Mouse (Mus musculus) 416B (cell line): ENCODE measurements at regions not wholly inside any gene's neighbourhood (a gene's known extent, or its start where the extent isn't known, plus 50 kb on each side); places are given as distances from the start of the nearest gene placed in this dataset.

Experiments
- DNase-seq: peaks from one replicate; pipeline ENCODE4 v3.0.0; 2011; ENCODE audit warnings: low read depth

DNA sequence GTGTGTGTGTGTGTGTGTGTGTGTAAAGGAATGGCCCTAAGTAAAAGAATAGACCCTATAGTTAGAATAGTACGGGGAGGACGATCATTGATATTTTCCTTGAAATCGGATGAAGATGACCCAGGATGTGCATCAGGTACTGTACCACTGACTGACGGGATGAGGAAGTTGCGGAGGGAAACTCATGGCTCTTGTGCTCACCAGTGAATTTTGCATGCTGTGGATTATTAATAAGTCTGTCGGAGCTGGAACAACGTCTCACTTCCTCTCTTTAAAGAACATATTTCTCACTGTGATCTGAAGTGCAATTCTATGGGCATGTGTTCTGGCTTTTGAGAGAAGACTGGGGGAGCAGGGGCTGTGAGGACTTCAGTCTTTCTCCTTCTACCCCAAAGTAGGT is 218.8 kb upstream of the Tbc1d5 start:
- DNase-seq: no peak

DNA sequence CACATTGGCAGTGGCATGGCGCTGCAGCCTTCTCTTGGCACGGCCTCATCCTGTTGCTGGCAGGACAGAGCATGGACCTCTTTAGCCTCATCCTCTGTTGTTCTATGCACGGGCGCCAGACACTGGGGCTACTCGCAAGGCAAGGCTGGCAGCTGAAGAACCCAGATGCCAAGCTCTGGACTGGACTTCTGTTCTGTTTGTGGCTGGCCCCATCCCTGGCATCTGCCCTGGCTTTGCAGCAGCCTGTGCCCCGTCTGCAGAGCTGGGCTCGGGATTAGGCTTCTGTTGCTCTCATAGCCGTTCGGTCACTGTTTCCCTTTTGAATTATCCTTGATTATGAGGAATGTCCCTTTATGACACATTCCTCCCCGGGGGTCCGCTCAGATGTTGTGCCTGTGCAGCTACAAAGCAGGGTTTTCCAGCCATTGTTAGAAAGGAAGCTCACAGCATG is 214.6 kb upstream of the Tbc1d5 start:
- DNase-seq: no peak

DNA sequence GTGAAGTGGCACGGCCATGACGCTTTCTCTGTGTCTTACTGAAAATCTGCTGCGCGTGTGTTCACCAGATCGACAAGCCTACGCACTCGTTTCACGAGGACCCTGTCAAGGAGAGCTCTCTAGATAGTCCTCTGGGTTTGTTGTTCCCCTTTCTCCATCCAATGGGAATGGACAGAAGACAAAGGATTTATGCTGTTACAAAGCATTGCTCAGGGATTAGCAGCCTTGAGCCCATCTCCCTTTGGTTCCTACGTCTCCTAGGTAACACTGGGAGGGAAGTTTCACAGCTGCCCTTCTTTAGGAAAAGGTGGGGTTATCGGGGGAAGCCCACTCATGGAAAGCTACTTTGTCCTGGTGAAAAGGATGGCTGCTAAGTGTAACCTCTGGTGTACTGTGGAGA is 212.7 kb upstream of the Tbc1d5 start:
- DNase-seq: no peak

DNA sequence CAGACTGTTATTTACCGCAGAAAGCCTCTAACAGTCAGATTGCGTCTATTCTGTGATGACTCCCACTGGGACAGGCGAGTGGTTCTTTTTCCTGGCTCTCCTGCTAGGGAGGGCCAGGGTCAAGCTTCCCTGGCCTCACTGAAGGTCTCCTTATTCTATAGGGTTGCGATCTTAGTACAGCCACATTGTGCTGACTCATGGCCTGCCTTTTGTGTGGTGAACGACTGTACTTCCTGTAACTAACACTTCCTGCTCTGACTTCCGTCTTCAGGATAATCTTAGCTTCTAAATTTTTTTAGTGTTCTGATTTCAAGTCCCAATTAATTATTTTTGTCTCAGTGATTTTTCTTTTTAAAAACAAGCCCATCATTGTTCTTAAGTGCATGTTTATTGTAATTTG is 203.4 kb upstream of the Tbc1d5 start:
- peak; percentile 86 for DNase-seq

DNA sequence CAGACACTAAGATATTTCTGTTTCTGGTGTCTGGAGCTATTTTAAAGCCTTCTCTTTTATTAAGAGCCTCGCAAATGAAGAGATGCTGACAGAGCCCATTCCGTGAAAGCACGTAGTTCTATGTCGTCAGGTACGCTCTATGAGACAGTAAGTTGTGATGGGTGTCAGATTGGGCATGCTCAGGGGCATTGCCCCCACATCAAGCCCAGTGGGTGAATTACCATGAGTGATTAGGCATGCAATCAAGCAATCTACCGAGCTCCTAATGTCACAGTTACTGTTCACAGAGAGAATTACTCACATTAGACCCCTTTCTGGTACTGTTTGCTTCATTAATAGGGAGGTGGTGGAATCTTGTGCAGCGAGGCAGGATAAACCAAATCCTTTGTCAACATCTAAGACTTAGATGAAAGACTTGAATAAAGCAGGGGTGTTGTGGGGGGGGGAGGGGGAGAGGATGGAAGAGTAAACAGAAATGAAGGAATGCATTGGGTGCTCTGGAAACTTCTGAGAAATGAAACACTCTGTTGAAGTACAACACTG is 192.9 kb upstream of the Tbc1d5 start:
- no peak for DNase-seq

DNA sequence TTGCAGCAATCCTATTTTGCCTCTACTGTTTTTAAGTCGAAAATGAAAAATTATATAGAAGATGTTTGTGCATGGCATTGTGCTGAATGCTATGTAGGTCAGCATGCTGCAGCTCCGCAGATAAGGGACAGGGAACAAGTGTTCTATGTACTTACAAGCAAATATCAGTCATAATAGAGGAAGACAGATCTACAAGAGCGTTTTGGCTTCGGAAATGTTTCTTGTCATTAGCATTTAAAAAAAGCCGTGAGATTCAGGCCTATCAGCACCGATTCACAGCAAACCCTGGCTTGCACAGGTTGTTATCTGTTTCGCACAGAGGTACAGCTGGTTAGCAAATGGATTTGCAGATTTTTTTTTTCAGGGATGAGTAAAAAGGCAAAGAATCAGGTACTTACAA is 191.8 kb upstream of the Tbc1d5 start:
- DNase-seq: no peak

DNA sequence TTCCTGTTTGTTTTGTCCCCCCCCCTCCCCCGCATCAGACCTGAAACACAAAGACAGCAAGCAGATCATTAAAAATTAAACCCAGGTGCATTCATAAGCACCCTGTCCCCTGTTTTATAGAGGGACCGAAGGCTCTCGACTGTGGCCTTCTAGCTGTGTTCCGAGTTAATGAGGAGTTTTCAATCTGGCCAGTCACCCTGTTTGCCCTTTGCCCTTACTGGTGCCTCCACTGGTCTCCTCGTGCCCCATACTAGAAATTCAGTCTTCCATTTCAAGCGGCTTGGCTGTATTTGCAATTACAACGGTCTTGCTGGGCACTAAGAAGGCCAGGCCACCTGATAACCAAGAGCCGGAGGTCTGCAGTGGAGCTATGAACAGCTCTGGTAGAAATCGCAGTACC is 190.9 kb upstream of the Tbc1d5 start:
- no peak for DNase-seq

DNA sequence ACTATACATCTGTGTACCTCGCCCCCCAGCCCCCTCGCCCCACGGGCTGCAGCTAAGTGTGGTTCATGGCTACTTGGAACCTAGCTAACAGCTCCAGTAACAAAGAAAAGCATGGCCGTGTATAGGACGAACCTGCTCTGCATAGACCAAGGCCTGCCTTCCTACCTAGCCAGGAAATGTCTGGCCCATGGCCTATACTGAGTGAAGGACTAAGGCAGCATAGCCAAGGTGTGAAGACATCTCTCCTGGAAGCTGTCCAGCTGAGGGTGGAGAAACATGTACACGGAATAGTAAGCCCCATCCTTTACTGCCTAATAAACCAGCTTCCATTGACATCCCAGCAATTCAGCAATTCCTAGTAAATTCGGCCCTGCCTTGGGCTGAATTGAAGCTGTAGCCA is 183.6 kb upstream of the Tbc1d5 start:
- DNase-seq: no peak

DNA sequence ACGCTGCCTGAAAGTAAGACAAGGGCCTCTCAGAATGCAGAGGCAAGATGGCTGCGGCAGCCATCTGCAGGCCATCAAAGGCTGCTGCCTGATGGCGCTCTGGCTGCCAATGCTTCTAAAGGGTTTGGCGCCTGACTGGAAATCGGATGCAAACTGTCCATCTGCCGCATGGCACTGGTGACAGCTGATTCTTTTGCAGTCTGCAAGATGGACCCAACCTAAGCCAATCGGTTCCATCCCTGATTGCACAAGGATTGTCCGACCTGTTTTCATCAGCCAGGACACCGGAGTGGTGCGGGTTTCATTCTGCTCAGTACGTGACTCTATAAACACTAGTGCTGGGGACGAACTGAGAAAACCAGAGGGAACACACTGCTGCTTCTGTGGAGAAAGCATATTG is 183.1 kb upstream of the Tbc1d5 start:
- no peak for DNase-seq

DNA sequence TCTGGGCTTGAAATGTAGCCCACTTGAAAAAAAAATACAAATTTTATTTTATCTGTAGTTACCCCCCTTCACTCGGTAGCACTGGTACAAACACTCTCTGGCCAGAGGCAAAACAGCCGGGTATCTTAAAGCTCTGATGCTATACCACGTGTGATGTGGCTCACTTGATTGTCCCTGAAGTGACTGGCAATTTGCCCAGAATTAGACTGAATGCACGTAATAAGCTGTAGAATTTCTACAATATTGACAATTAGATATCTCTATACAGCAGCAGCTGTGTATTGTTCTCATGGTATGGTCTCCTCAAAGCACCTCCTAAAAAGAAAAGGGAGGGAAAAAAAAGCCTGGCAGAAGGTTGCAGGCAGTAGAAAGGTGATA is 179.2 kb upstream of the Tbc1d5 start:
- peak; percentile 9 for DNase-seq

DNA sequence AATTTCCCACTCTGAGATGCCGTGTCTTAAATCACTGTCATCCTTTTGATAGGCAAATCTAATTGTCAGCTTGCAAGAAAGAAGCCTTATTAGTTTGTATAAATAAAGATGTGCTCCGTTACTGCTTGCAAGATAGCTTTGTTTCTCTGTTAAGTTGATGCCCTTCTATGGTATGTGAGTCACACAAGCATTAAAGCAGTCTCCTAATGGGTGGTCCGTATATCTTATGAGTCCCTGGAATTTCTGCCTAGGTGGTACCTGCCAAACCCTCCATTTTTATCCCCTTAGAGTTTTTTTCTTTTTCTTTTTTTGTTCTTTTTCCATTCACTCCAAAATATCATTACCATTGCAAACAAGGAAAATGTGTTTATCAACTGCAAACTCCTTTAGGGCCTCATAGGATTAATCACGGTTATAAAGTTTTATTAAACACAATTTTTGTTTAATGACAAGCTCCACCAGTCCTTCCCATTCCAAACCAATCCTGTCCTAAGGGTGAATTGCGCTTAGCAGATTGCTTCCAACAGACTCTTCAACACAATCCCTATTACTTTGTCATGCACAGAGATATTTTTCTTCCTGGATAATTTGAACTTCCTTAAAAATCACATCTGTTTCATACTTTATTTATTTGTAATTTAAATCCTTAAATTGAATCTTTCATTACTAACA is 178.7 kb upstream of the Tbc1d5 start:
- DNase-seq: no peak

DNA sequence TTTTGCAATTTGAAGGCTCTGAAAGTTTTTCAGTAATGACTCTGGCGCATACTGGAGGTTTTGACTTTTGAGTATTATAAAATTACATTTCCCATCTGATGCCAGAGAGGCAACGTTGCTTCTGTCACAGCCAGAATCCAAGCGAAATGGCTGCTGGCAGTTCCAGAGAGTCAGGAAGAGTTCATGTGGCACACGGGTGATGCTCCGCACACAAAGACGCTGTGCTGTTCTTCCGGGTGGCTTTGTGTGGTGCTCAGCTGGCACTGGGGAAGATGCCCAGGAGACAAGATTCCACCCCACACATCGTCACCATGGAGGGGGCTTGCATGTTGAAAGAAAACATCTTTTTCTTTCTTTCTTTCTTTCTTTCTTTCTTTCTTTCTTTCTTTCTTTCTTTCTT is 177.3 kb upstream of the Tbc1d5 start:
- no peak for DNase-seq

DNA sequence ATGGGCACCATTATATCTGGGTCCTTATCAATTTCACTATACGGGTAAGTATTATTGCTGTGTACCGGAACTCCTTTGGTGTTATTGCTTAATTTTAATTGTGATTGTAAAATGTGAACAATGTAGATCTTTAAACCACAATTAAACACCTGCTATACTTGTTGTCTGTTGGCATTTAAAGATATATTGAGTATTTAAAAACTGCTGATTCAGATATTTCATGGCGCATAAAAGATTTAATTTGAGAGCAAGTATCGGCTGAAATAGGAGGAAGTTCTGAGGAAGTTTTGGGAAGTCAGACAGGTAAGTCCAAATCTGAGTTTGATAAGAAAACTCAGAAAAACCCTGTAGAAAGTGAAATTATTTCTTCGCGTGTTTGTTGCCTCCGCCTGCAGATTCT is 142.7 kb upstream of the Tbc1d5 start:
- no peak for DNase-seq

DNA sequence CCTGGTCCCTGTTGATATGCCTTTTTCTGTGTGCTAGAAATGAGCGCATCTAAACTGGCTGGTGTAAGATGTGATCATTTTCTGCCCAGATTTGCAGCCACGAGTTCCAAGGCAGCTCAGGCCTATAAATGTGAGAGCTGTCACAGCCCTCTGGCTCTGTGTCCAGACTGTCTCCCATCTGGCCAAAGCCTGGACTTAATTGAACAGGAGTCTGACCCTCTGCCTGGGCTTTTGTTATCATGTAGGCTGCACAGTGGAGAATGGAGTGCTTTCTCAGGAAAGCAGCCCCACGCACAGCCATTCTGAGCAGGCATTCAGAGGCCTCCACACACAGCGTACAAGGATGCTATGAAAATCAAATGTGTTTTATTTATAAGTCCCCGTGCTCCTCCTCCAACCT is 141.9 kb upstream of the Tbc1d5 start:
- DNase-seq: no peak

DNA sequence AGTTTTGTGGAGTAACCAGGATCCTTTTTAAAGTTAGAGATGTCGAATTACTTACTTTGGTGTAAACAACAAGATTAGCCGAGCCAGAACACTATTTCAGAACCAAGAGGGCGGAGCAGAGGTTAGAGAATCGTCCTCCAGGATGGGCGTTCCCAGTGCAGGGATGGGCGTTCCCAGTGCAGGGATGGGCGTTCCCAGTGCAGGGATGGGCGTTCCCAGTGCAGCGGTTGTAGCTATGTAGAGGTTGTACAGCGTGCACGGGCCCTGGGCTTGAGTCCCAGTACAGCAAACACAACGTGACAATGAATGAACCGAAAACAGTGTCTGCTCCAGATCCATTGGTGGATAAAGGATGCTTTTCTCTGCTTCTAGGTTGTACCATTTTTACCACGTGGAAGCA is 125.8 kb upstream of the Tbc1d5 start:
- DNase-seq: no peak

DNA sequence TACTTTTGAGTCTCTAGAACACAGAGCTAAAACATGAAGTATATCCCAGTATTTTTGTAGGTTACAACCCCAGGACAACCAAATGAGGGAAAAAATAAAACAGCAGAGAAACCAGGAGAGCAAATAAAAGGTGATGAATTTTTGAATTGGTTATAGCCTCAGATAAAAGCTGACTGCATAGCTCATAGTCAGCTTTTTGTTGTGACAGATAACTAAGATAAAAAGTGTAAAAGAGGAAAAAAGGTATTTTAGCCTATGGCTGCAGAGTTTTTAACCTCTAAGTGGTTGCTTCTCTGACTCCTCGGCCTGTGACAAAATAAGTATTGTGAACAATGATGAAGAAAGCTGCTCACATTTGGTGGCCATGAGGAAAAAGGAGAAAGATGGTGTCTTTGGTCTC is 111.6 kb upstream of the Tbc1d5 start:
- DNase-seq: no peak

DNA sequence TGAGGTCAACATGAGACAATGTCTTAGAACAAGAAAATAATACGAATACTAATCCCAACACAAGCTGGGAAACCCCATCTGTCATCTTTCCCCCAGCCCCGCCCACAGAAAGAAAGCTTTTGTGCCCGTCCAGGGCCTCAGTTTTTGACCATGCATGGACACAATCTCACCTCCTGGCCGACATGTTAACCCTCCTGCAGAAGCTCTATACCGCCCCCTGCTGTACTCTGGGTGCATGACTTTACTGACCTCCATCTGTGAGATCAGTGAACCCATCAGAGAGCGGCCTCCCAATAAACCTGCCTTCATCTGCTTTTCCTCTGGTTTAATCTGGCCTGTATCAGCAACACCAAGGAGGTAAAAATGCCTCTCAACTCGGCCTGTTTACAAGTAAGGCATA is 109.6 kb upstream of the Tbc1d5 start:
- peak; percentile 40 for DNase-seq

DNA sequence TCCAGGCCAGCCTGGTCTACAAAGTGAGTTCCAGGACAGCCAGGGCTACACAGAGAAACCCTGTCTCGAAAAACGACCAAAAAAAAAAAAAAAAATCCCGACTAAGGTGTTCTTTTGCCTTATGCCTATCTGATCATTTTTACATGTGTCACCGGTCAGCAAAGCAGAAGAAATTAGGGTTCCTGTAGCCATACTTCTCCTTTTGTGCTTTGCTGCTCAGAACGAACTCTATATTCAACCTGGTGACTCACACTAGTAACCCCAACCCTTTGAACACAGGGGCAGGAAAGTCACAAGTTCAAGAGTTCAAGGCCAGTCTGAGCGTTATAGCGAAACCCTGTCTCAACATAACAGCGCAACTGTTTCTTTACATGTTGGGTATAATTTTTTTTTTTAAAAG is 108.7 kb upstream of the Tbc1d5 start:
- peak; percentile 68 for DNase-seq

DNA sequence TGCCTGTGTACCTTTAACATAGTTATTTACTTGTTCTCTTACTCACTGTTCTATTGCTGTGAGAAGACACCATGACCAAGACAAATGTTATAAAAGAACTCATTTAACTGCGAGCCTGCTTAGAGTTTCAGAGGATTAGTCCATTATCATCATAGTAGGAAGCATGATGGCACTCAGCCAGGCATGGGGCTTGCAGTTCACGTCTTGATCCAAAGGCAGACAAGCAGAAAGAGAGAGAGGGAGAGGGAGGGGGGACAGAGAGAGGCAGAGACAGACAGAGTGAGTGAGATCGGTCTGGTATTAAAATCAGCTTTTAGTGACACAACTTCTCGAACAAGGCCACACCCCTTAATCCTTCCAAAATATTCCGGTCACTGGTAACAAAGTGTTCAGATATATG is 106.2 kb upstream of the Tbc1d5 start:
- DNase-seq: no peak

DNA sequence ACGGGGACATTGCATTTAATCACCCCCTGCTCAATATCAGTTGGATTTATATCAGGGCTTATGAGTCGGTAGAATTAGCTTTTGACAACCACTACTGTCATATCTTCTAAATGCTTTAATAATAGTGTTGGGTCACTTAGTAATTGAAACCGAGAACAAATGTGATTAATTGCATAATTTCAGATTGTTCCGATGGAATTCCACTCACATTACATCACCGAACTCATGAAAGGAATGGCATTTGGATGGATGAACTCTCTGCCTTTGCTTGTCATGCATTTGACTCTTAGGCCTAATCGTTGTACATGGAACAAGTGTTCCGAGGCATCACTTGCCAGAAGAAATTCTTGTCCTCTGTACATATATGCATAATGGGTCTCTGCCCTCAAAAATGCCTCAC is 99.6 kb upstream of the Tbc1d5 start:
- no peak for DNase-seq

DNA sequence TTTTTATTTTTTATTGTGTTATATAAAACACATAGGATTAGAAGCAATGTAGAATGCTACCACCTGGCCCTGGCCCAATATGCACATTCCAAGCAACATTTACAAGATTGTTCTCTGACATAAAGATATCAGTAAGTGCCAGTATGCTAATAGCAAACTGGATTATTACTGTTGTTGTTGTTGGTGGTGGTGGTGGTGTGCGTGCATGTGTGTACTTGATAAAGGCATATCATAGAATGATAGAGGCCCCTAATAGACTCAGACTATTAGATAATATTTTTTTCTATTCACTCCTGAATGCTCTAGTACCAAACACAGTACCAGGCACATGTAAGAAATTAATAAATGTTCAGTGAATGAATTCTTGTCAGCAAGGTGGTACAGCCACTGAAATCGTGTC is 98.9 kb upstream of the Tbc1d5 start:
- no peak for DNase-seq

DNA sequence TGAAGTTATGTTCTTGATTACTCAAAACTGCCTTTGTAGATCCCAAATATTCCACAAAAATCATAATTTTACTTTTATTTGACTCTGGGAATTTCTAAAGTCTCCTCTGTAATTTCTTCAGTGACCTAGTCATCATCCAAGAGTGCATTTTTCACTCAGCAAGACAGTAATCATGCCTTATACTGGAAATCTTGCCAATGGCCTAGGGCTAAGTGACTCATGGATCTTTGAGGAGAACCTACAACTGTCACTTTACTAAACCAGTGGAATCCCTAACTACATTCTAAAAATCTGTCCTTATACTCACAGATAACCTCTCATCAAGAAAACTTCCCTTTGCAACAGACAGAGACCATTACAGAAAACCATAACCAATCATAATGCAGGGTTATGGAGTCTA is 98.0 kb upstream of the Tbc1d5 start:
- DNase-seq: no peak

DNA sequence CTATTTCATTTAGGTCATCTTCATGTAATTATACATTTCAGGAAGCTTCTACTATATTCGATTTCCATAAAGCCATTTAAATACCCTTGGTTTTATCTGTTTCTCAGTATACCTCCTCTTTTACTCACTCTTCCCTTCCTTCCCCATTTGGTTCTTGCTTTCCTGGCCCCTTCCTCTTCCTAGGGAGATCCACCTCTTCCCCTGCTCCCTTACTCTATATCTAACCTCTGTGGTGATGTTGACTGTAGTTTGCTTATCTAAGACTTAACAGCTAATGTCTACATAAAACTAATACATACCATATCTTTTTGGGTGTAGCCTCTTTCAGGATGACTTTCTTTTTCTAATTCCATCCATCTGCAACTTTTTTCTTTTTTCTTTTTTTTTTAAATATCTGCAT is 92.9 kb upstream of the Tbc1d5 start:
- no peak for DNase-seq

DNA sequence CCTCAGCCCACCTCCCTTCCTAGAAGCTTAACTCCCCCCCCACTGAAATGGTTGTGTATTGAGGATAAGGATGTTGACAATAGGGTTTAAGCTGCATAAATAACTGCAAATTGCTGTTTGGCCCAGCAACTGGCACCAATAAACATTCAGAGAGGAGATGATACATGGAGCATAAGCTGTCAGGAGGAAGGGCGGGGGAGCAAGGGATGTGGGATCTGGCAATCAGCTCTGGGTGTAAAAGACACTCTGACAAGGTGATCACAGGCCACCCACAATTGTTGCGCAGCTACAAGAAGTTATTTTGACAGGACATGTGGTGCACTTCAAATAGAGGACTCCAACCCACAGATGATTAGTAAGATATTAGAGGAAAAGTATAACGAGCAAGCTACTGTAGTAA is 83.8 kb upstream of the Tbc1d5 start:
- DNase-seq: no peak

DNA sequence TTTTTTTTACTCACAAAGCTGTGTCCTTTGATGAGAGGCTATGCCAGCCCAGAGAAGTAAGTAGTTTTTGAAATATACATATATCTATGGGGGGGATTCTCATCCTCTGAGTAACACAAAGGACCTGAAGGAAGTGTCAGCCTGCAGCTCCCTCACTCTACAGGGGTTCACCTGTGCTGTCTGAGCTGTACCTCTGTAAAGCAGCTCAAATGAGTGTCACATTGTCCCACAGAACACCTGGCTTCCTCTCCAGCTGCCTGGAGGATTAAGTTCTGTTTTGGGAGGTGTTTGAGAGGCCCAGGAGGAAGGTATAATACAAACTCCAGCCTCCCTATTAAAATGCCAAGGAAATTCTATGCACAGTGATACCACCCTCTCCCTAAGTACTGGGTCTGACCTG is 83.3 kb upstream of the Tbc1d5 start:
- no peak for DNase-seq
